Mouse (Mus musculus) spleen, postnatal 10 days (tissue): Measurements from ENCODE around the gene Cd47.

ENCODE experiments used
- DNase-seq, 2 experiments: peaks; one replicate each; pipeline ENCODE4 v3.0.0; 2021 to 2022; ENCODE audit warnings: low spot score in 2 of 2

Gene Cd47

GRCm38 (mm10) chr16:49834130-49834693 is 33.9 kb downstream of the Cd47 start:
- DNase-seq: peak in 1 of 2 experiments; percentile 18

- peak in 1 of 2 experiments; percentile 16 for DNase-seq
These were observed 36.4 kb downstream of the Cd47 start for GRCm38 (mm10) chr16:49836634-49837164.

DNA sequence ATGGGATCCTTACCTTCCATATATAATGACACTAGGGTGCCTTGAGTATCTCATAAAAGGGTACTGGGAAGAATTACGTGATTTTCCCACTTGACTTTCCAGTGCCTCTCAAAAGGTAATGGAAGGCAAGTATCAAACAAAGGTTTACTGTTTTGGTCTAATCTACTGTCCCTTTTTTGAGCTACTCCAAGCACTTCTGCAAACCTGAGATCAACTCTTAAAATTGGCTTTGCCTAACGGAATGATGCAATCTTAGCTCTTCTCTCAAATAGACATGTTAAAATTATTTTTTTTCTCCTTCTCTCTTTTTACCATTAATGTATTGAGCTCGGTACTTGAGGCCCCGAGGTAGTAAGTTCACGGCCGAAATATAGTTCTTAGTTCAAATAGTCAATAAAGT is 38.6 kb downstream of the Cd47 start:
- peak in 1 of 2 experiments; percentile 18 for DNase-seq

DNA sequence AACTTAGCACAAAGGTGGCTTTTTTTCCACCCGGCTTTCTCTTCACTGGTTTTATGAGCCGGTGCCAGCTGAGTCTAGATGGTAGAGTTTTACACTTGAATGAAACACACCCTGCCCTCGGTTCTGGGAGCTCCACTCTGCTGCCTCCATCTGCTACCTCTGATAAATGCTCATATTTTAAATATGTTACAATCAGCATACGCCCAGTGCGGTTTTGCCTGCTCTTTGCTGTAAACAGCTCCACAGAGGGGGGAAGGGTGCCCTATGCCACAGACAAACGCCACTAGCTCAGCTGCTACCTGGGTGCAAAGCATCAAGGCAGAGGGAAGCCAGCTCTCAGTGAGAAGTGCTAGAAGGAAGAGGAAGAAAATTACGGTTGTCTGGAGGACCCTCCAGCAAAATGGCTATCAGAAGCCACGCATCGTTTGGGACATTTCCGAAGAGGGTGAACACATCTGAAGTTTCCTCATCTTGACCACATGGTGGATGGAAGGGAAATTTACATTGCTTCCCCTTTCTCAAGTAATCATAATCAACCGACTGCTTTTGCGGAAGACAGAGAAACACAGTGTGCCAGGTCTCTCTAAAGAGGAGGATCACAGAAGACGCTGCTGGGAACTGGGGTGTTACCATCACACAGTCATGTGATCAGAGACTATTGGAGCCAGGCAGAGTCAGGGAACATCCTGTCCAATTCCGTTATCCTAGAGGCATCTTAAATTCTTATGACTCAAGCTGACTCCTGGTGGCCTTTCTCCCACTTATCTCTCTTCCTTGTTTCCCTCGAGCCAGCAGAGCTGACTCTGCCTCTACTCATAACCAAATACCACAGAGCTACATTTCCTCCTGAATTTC is 39.6 kb downstream of the Cd47 start:
- peak; percentile 87 to 91 for DNase-seq

GRCm38 (mm10) chr16:49843723-49844122 is 43.4 kb downstream of the Cd47 start:
- DNase-seq: no peak

GRCm38 (mm10) chr16:49847224-49848003 is 47.1 kb downstream of the Cd47 start:
- DNase-seq: no peak

DNA sequence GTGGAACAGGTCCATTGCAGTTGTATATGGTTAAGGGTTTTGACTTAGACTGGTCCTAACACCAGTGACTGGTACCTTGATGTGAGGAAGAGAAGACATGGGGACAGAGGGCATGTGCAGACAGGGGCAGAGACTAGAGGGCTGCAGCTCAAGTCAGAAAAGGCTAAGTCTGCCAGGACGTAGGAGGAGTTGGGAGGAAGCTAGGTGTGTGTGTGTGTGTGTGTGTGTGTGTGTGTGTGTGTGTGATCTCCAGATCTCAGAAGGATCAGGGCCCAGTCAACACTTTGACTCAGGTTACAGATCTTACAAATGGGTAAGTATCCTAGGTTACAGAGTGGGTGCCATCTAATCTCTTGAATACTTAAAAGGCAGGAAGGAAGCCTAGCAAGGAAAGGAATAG is 48.3 kb downstream of the Cd47 start:
- DNase-seq: no peak

DNA sequence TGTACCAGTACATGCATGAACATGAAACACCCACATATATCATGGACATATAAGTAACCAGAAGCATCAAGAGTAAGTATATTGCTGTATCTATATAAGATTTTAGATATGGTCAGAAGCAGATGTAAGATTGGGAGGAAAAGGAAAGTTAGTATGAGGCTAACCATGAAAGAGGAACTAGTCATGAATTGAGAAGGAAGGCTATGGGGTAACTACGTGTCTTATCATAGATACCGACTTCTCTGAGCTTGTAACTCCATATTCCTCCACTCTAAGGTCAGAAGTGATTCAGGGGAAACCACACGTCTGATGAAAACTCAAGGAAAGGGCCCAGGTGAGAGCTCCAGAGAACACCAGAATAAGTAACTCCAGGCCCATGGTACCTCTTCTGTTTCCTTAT is 52.6 kb downstream of the Cd47 start:
- no peak for DNase-seq

DNA sequence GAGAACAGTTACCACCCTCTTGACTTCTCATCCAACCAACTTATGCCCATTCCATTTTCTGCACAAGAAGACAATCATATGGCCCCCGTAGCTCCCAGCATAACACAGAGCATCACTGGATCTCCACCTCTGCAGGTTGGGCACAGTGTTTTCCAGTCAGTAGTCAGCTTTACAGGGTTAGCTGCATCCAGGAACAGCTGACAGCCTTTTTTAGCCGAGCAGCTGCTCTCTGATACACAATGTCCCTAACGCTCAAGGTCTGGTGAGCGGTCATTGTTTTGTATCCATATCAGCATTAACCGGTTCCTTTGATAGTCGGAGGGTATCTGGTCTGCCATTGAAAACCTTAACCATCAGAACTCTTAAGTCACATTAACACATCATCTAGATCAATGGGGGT is 53.3 kb downstream of the Cd47 start:
- no peak for DNase-seq

- DNase-seq: peak in 1 of 2 experiments; percentile 50
These were observed 53.9 kb downstream of the Cd47 start for GRCm38 (mm10) chr16:49854194-49854593.

GRCm38 (mm10) chr16:49854931-49855835 is 54.9 kb downstream of the Cd47 start:
- peak; percentile 94 for DNase-seq

DNA sequence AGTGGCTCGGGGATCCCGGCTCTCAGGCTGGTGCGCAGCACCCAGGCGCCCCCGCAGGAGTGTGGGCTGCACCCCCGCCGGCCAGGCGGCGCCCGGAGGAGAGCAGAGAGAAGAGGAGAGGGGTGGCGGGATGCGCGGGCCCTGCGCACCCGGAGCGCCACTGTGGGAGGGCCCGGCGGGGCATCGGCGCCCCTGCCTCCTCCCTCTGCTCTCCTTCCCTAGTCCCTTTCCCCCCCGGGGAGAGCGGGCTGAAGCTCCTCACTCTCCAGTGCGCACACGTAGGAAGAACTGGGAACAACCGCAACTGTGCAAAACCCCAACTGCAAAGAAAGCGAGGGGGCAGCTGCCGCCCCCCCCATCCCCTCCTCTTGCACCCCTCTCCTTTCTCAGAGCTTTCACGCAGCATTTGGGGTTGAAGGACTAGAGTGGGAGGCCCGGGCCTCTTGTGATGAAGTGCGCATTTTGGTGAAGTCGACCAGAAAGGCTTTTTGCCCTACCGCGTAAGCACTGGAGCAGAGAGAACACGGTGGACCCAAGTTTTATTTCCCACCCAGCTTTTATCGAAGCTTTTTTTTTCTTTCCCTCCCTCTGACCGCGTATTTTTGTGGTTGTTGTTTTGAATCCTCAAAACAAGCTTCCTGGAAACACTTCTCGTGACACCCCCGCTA is 55.6 kb downstream of the Cd47 start:
- no peak for DNase-seq

DNA sequence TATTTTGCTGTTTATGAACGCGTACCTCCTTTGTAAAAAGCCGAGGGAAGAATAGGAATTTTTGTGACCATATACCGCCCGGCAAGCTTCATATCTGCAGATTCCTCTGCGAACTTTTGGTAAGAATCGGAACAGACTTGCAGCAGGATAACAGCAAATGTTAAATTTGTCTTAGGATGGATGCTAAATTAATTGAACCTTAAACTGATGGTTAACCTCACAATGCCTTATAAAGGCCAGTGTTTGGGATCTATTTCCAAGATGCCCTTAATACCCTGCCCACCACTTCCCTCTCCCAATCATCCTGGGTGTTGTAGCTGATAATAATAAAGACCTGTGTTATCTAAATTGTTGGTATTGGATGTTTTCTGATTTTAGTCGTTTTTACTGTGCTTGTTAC is 56.3 kb downstream of the Cd47 start:
- DNase-seq: no peak

DNA sequence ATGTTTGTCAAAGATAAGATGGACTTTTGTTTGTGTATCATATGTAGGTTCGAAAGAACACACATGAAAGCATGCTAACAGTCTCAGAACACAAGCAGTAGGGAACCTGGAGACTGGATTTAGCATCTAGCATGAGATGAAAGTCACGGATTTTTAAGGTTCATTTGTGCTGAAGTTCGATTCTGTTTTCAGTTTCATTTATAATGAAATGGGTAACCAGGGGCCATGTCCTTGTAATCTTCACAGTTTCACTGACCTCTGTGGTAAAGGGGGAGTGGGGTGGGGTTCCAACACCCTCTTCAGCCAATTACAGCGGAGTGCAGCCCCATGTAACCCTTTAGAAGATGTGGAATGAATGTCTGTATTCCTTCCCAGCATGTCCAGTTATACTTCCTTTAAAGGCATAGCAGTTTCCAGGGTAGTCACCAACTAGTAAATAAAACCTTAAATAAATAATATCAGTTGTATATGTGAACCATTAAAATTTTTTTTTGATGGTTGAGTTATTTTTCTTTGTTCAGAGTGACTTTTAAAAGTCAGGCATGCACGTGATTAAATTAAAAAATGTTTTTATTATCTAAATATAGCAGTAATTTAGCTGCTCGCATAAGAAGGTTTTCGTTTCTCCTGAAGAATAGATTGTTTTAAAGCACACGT is 57.3 kb downstream of the Cd47 start:
- no peak for DNase-seq

DNA sequence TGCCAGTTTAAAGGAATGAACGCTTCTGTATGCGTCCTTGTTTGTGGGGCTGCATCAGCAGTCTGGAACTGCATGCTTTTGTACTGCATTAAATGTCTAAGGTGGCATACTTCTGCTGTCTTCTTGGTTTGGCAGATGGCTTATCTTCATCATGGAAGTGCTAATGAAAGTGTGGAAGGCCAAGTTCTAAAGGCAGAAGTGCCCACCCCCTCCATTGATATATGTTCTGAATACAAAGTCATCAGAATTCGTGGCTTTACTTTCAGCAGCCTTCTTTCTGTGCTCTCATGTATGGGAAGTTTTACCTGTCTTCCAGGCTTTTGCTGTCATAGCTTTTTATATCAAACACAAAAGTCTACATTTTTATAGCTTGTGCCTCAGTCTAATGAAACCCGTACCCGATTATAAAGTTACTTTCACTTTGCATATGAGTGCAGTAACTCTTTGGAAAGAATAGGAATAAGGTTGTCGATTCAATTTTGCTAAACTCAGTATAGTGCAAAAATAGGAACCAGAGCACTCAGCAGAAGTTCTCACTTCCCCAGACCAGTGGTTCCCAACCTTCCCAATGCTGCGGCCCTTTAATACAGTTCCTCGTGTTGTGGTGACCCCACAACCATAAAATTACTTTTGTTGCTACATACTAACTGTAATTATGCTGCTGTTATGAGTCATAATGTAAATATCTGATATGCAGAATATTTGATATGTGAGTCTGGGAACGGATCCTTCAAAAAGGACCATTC is 58.0 kb downstream of the Cd47 start:
- DNase-seq: no peak

DNA sequence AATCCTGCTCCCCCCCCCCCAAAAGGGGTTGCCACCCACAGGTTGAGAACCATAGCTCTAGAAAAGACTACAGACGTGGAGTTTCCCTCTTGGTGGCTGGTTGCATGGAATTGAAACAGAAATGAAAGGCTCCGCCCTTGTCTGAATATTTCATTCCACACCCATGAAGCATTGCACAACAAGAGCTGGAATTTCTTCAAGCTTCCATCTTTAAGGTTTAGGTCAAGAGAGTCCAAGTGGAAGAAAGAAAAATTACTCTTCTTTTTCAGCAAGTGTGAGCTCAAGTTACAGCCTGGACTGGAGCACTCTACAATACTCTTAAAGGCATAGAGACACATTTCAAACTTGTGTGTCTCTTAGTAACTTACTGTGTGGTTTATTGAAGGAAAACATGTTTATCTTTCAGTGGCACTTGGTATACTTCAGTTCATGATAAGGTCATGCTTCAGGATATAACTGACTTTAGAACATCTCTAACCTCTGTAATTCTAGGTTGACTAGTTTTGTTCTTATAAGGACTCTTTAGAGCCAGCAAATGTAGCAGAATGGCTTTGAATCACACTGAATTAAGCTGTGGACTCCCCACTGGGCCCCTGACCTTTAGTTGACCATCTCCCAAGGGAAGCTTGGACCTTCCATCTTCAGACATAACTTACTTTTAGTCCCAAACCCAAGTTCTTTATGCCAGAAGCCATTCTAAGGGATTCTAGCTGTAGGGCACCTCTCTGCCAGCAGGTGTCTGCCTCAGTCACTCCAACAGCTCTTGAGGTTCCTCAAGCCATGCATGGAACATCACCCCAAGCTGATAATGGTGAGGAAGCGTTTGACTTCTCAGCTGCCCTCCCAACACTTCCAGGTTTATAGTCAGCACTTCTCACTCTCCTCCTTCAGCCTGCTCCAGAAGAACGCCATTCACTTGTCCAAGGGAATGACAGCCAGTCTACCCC is 58.8 kb downstream of the Cd47 start:
- DNase-seq: peak in 1 of 2 experiments; percentile 54

GRCm38 (mm10) chr16:49861986-49862385 is 61.7 kb downstream of the Cd47 start:
- DNase-seq: no peak

DNA sequence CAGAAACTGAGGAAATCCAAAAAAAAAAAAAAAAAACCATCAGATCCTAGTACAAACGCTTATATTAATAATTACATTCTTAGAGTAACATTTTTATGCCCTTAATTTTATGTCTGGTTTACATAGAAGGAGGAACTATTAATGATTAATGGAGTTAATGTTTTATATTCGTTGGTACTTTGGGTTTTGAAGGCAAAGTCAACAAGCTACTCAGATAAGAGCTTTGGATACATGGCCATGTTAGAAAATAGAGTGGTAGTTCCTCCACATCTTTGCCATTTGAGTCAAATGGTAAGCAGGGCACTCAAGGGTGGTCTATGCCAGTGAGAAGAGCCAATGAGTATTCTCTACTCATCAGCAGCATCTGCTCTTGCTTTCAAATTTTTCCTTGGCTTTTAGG is 66.3 kb downstream of the Cd47 start:
- no peak for DNase-seq
